Mouse (Mus musculus) lung, embryonic 15.5 days (tissue): ENCODE measurements around the gene Cacna1c. TPM values are rescaled to one million over a fixed set of nuclear protein-coding genes. Genes with fewer than 3 reads are reported as not detected.

Source experiments
- ATAC-seq: fragments of 200-750 bp; cut with Nextera tagmentation; 2 replicates; pipeline ENCODE4 v1.8.0; 2017; ENCODE audit warnings: moderate number of reproducible peaks, borderline replicate concordance; ENCODE audit not compliant: low FRiP score, low TSS enrichment; ENCODE audit errors: extremely low read depth
- H3K27ac ChIP-seq: fragments of 300-500 bp; sonication (generic); 2 replicates; pipeline ENCODE4 v1.5.1; 2015; ENCODE audit warnings: moderate library complexity, mild to moderate bottlenecking, inconsistent platforms
- H3K27me3 ChIP-seq: fragments of 300-500 bp; sonication (generic); 2 replicates; pipeline ENCODE4 v1.6.1; 2015; ENCODE audit warnings: inconsistent platforms
- H3K36me3 ChIP-seq: fragments of 300-500 bp; sonication (generic); 2 replicates; pipeline ENCODE4 v1.6.1; 2015; ENCODE audit warnings: inconsistent platforms
- H3K4me1 ChIP-seq: fragments of 300-500 bp; sonication (generic); 2 replicates; pipeline ENCODE4 v1.6.1; 2015; ENCODE audit warnings: inconsistent platforms
- H3K4me2 ChIP-seq: fragments of 300-500 bp; sonication (generic); 2 replicates; pipeline ENCODE4 v1.6.1; 2015; ENCODE audit warnings: inconsistent platforms, mild to moderate bottlenecking, moderate library complexity
- H3K4me3 ChIP-seq: fragments of 300-500 bp; sonication (generic); 2 replicates; pipeline ENCODE4 v1.5.1; 2015; ENCODE audit warnings: mild to moderate bottlenecking, inconsistent platforms
- H3K9ac ChIP-seq: fragments of 300-500 bp; sonication (generic); 2 replicates; pipeline ENCODE4 v1.6.1; 2015; ENCODE audit warnings: inconsistent platforms
- H3K9me3 ChIP-seq: fragments of 300-500 bp; sonication (generic); 2 replicates; pipeline ENCODE4 v1.6.1; 2016; ENCODE audit warnings: inconsistent platforms
- WGBS: fragments of 180-500 bp; shearing (Covaris S2); methylation state at CpG from one replicate; pipeline ENCODE4 v1.1.7; 2015; 5-methylcytosine and 5-hydroxymethylcytosine counted together
- polyA plus RNA-seq: library from polyadenylated mRNA; unstranded; fragments of >200 nt; fragmentation: Nextera tagmentation; extraction: Ambion mirVana; gene quantifications from 2 replicates; pipeline ENCODE4 v1.2.1, GENCODE M21; 2015

Cacna1c gene
- polyA plus RNA-seq, 1 experiment from 2014 or later = 8.4 TPM

DNA sequence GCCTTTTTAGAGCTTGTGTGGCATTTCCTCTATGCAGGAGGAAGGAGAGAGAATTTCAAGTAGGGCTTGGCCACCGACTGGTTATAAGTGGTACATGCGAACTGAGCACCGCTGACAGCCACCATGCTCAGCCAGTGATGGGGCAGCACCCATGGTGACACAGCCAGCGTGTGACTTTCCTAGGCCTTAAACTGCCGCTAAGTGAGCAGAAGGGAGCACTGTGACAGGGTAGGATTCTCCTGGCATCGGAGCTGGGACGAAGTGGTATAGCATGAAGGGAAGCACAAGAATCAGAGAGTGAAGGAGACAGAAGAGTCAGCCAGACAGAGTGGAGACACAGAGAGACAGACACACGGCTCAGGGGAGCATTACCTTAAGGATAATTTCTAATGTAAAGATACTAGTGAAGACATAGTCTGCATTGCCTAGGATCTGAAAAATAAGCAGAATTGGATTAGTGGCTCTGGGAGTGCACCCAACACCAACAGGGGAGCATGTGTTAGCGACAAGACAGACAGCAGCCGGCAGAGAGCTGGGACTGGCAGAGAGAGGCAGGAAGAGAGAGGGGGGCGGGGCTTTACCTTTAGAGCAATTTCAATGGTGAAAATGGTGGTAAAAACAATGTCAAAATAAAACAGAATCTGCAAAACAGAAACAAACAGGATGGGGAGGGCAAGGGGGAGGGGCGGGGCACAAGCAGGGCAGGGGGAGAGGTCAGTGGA lies 522.1 kb downstream of the Cacna1c start:
- Histone ChIP-seq H3K4me2 (no peak overlapping the region), H3K36me3 (no peaks in the 10 kb centered on the region; the same call in 1 of the 2 replicates), H3K9ac (no peak overlapping the region), H3K27ac (no peak overlapping the region), H3K9me3 (no peaks in the 10 kb centered on the region), H3K4me3 (no peak overlapping the region), H3K4me1 (no peaks in the 10 kb centered on the region), H3K27me3 (no peaks in the 10 kb centered on the region)
- no peak for ATAC-seq
- 69% methylated on average over 12 of the region's 12 CpGs for WGBS

DNA sequence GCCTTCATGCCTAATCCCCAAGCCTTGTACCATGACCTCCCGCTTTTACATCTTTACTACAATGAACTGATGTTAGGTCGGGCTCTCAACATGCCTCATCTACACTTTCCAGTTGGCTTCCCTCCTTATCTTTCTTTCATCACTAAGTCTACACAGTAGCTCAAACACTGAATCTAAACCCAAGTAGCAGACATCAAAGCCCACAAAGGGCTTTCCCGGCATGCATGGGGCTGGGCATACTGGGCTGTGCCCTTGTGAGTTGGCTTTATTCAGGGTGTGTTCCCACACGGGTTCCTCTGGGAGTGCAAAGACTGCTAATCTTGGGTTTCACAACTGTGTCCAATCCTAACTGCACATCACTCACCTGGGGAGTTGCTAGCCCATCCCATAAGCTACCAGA lies 542.9 kb downstream of the Cacna1c start:
- H3K9ac ChIP-seq = no peak overlapping the region
- H3K9me3 ChIP-seq = no peaks in the 10 kb centered on the region
- no peak overlapping the region for H3K27ac ChIP-seq
- peaks cover 6% of the 10 kb centered on the region; the same call in 1 of the 2 replicates for H3K36me3 ChIP-seq
- no peaks in the 10 kb centered on the region for H3K27me3 ChIP-seq
- ATAC-seq = no peak
- H3K4me2 ChIP-seq = no peak overlapping the region
- H3K4me1 ChIP-seq = no peaks in the 10 kb centered on the region
- H3K4me3 ChIP-seq = no peak overlapping the region
- WGBS = 64% methylated on average over 4 of the region's 4 CpGs

DNA sequence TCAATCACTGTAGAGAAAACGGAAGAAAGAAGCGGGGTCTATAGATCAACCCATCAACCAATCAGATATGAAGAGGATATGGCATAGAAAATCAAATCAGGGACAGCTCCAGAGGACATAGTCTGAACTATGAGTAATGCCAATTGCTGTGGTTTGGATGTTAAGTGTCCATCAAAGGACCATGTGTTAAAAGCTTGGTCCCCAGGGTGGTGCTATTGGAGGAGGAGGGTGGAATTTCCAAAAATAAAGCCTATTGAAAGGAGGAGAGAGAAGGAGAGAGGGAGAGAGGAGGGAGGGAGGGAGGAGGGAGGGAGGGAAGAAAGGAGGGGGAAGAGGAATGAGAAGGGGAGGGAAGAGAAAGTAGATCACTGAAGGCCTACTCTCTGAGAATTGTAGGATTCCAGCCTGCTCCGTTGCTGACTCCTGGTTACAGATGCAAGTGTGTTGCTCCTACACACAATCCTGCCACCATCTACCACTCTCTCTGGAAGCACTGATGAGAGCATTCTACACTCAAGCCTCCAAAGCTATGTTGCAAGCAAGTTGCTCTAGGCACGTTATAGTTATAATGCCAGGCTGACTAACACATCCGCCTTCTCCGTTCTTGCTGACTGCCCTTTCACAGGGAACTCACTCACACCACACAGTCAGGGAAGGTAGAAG lies 547.0 kb downstream of the Cacna1c start:
- WGBS = 78% methylated on average over 6 of the region's 6 CpGs
- no peaks in the 10 kb centered on the region for H3K27me3 ChIP-seq
- peaks cover 6% of the 10 kb centered on the region; the same call in 1 of the 2 replicates for H3K36me3 ChIP-seq
- H3K4me2 ChIP-seq = no peak overlapping the region
- H3K4me3 ChIP-seq = no peak overlapping the region
- no peaks in the 10 kb centered on the region for H3K4me1 ChIP-seq
- H3K9me3 ChIP-seq = no peaks in the 10 kb centered on the region
- no peak for ATAC-seq
- H3K27ac ChIP-seq = no peak overlapping the region
- no peak overlapping the region for H3K9ac ChIP-seq

DNA sequence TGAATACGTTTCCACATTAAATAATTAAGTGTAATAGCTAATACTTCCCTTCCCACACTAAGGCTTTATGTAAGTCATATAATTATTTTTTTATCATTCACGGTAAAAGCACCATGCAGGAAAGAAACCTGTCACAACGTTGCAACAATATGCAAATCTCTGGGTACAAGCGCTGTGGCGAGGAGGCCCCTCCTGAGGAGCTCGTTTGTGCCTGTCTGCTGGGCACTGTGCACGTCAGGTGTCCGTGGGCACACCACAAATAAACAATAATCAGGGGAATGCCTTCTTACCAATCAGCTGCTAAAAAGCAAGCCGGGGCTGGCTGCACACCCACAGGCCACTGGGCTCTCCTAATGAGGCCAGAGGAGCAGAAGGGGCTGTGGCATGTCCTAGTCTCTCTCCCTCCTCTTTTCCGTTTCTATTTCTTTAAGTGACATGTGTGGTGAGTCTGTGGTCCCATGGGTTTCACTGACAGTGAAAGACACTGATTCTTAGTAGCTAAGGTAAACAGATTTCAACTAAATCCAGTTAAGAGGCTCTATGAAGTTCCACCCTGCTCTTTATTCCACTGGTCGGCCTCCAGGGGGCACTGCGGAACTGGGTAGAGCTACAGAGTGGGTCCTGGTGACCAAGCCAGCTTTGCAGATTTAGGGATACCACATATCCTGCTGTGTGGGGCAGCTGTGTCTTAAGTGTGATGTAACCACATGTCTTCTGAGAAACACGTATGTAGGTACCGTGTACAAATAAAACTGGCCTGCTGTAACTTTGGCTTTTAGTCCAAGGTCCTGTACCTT lies 549.8 kb downstream of the Cacna1c start:
- H3K9me3 ChIP-seq = no peaks in the 10 kb centered on the region
- no peak overlapping the region for H3K27ac ChIP-seq
- H3K27me3 ChIP-seq = no peaks in the 10 kb centered on the region
- no peaks in the 10 kb centered on the region for H3K4me1 ChIP-seq
- peak; percentile 69; the same call in 1 of the 2 replicates for ATAC-seq
- no peak overlapping the region for H3K4me2 ChIP-seq
- WGBS = 56% methylated on average over 14 of the region's 14 CpGs
- H3K36me3 ChIP-seq = peaks cover under 1% of the 10 kb centered on the region; the same call in 1 of the 2 replicates
- H3K9ac ChIP-seq = no peak overlapping the region
- H3K4me3 ChIP-seq = no peak overlapping the region

DNA sequence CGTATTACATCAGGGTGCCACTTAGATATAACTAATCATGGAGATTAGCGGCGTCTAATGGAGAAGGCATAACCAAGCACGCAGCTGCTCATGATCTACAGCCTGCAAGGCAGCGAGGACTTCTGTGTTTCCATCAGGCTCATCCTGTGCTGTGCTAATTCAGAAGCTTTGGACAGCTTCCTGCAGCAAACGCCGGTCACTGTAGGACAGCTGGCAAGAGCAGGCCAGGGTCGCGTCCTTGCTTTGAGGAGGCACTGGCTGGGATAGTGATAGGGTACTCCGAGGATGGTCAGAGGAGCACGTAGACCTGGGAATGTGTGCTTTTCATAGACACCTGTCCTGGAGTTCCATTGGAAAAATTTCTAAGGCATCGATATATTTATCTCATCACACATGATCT lies 551.4 kb downstream of the Cacna1c start:
- Histone ChIP-seq H3K27ac (no peak overlapping the region), H3K36me3 (no peaks in the 10 kb centered on the region), H3K4me1 (no peaks in the 10 kb centered on the region), H3K4me3 (no peak overlapping the region), H3K27me3 (no peaks in the 10 kb centered on the region), H3K9ac (no peak overlapping the region), H3K9me3 (no peaks in the 10 kb centered on the region), H3K4me2 (no peak overlapping the region)
- 81% methylated on average over 12 of the region's 12 CpGs for WGBS
- no peak for ATAC-seq

DNA sequence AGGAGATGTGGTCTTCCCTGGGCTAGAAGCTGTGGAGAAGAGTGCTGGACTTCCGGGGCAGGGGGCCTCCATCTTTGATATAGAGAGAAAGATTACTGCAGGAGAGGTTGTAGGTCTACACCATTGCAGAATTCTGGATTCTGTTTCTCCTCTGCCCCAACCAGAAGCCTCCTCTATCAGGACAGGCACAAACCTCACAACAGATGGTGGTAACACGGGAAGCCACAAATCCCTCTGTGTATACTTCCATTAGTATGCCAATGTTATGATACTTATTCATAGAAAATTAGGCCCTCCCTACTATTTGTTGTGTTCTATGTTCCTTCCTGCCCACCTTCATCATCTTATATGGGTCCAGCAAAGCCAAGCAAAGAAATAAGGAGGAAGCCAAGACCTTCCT lies 552.7 kb downstream of the Cacna1c start:
- ATAC-seq = no peak
- 94% methylated on average over 2 of the region's 2 CpGs for WGBS

DNA sequence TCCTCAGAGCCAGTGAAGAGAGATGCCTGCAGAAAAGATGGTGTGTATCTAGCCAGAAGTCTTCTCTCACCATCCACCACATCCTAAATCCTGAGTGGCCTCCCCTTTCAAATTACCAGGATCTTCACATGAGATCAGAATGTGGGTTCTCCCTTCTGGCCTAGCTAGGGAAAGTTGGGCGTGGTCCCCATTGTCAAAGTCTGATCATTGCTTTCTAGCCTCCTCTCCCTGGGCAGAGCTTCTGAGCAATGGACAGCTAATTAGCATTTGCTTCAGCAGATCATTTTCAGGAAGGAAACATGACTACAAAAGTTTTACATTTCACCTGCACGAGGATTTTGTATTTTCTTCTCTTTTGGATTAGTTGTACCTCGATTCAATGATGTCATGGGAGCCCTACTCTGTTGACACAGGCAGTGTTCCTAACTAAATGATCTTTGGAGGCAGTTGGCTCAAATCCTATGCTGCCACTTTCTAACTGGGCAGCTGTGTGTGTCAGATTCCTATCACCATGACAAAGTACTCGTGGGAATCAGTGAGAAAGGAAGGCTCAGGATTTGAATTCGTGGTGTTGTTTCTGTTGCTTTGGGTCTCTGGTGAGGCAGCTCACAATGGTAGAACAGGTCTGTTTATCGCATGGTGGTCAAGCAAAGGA lies 554.4 kb downstream of the Cacna1c start:
- Histone ChIP-seq H3K9me3 (peaks cover 10% of the 10 kb centered on the region; the same call in 1 of the 2 replicates), H3K4me3 (no peak overlapping the region), H3K36me3 (peaks cover 11% of the 10 kb centered on the region), H3K9ac (no peak overlapping the region), H3K4me2 (no peak overlapping the region), H3K27ac (no peak overlapping the region), H3K27me3 (no peaks in the 10 kb centered on the region), H3K4me1 (no peaks in the 10 kb centered on the region)
- 69% methylated on average over 6 of the region's 6 CpGs for WGBS
- no peak for ATAC-seq

More for the DNA sequence above, 552.7 kb downstream of the Cacna1c start:
- no peaks in the 10 kb centered on the region for H3K9me3 ChIP-seq
- no peaks in the 10 kb centered on the region for H3K27me3 ChIP-seq
- H3K27ac ChIP-seq = no peak overlapping the region
- no peak overlapping the region for H3K4me3 ChIP-seq
- no peaks in the 10 kb centered on the region for H3K36me3 ChIP-seq
- H3K4me2 ChIP-seq = no peak overlapping the region
- H3K4me1 ChIP-seq = no peaks in the 10 kb centered on the region
- no peak overlapping the region for H3K9ac ChIP-seq

DNA sequence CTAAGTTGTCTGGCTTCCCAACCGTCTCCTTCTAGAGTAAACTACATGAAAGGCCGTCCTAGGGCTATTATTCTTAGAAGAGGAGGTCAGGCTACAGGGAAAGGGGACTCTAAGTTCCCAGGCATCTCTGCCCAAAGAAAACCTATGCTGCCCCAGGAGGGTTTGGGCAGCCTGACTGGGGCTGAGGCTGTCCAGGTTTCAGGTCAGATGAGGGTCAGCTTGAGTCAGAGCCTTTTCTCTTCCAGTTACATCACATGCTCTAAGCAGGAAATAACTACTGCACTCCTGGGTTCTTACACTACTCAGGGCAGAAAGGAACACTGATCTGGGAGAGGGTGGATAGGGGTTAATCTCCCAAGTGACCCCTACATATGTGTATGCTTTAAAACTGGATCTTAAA lies 556.4 kb downstream of the Cacna1c start:
- 33% methylated on average over 2 of the region's 2 CpGs for WGBS
- Histone ChIP-seq H3K4me1 (no peaks in the 10 kb centered on the region), H3K9me3 (peaks cover 10% of the 10 kb centered on the region; the same call in 1 of the 2 replicates), H3K36me3 (peaks cover 13% of the 10 kb centered on the region), H3K27ac (no peak overlapping the region), H3K27me3 (no peaks in the 10 kb centered on the region), H3K4me2 (no peak overlapping the region), H3K4me3 (no peak overlapping the region), H3K9ac (no peak overlapping the region)
- ATAC-seq = no peak

DNA sequence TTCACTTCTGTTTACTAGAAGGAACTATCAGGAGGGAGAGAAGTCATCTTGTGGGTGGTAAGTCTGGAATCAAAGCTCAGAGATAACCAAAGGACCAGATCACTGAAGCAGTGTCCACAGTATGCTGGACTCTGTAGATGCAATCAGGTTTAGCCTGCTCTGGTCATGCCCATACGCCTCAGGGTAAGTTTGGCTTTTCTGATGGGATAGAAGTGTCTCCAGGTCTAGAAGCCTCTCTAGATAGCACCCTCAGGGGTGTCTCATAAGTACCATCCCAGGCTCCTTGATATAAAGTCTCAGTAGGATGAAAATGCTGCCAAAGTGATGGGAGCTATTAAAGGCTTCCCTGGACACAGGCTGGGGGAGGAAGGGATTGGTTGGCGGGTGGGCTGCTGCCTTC lies 557.3 kb downstream of the Cacna1c start:
- Histone ChIP-seq H3K27ac (no peak overlapping the region), H3K4me3 (no peak overlapping the region)
- 79% methylated on average over 2 of the region's 2 CpGs for WGBS

DNA sequence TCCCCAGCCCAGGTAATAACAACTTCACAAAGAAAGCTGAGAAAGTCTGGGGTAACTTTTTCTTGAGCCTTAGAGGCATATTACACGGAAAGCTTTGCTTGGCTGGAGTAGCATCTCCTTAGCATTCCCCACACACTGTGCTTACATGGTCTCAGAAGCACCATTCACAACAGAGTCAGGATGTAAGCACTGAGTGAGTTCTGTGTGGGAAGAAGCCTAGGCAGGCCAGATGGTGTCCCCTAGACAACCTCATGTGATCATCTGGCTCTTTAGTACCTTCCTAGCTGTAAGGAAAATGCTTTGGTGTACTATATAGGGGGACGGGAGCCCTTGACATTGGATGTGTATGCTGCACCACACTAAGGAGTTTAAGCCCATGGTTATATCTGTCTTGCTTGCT lies 563.7 kb downstream of the Cacna1c start:
- H3K4me3 ChIP-seq = no peak overlapping the region
- H3K9me3 ChIP-seq = peaks cover 7% of the 10 kb centered on the region; the same call in 1 of the 2 replicates
- H3K4me1 ChIP-seq = no peaks in the 10 kb centered on the region
- H3K36me3 ChIP-seq = peaks cover 8% of the 10 kb centered on the region
- H3K27me3 ChIP-seq = no peaks in the 10 kb centered on the region
- ATAC-seq = no peak
- no peak overlapping the region for H3K9ac ChIP-seq
- H3K27ac ChIP-seq = no peak overlapping the region
- H3K4me2 ChIP-seq = no peak overlapping the region
- 82% methylated on average over 2 of the region's 2 CpGs for WGBS

More for the DNA sequence above, 557.3 kb downstream of the Cacna1c start:
- ATAC-seq = no peak
- Histone ChIP-seq H3K4me1 (no peaks in the 10 kb centered on the region), H3K9ac (no peak overlapping the region), H3K4me2 (no peak overlapping the region), H3K9me3 (peaks cover 10% of the 10 kb centered on the region; the same call in 1 of the 2 replicates), H3K36me3 (peaks cover 13% of the 10 kb centered on the region), H3K27me3 (no peaks in the 10 kb centered on the region)

DNA sequence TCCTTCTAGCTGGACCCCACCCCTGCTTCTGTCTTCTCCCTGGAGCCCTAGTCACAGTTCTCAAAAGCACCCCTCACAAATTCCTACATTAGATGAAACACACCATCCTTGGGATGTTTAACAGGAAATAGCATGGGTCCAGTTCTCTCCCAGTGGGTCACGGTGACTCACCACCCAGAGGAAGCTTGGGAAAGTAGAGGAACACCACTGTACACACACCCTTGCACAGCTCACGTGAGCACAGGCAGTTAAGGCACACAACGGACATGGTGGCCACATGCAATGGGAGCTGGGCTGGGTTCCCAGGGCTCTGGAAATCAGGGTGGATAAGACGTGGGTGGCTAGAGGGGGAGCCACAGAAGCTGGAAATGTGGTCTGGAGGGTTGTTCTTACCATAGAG lies 566.2 kb downstream of the Cacna1c start:
- no peaks in the 10 kb centered on the region for H3K4me1 ChIP-seq
- H3K4me3 ChIP-seq = no peak overlapping the region
- H3K9ac ChIP-seq = no peak overlapping the region
- H3K9me3 ChIP-seq = no peaks in the 10 kb centered on the region
- no peak for ATAC-seq
- no peaks in the 10 kb centered on the region for H3K36me3 ChIP-seq
- no peaks in the 10 kb centered on the region for H3K27me3 ChIP-seq
- no peak overlapping the region for H3K27ac ChIP-seq
- H3K4me2 ChIP-seq = no peak overlapping the region
- WGBS = 71% methylated on average over 4 of the region's 4 CpGs
